In genomic region chr1:88273326-88273725, GRCm38 (mm10) we compare ENCODE assay signal across 25 mouse cellular contexts. TPM values are rescaled to one million over a fixed set of nuclear protein-coding genes. Genes with fewer than 3 reads are reported as not detected.
DNase-seq lines count a peak whose midpoint lies in the region; ATAC-seq lines count a peak whose summit lies in the region.
"Had no signal": no experiment of that assay in that cellular context is flagged by ENCODE, and none has a peak within 500 bp of the region (broad histone marks: within the 10 kb centered on the region; RNA-seq: fewer than 3 reads in every experiment).

No protein-coding gene starts in this region.

- peaks cover 13% of the 10 kb centered on the region for H3K4me1 ChIP-seq in kidney, embryonic 16.5 days (ENCODE audit: insufficient read depth, low read length)

- no peak for ATAC-seq in kidney, embryonic 16.5 days (ENCODE audit: low FRiP score, low TSS enrichment)

- H3K27ac ChIP-seq in kidney, embryonic 16.5 days (ENCODE audit: low read length) = no peak overlapping the region
- H3K27ac ChIP-seq: embryonic facial prominence, embryonic 10.5 days; hindbrain, embryonic 14.5 days; limb, embryonic 15.5 days; liver, embryonic 14.5 days; midbrain, embryonic 12.5 days had no signal

- H3K9ac ChIP-seq in kidney, embryonic 16.5 days (replicated peaks; ENCODE audit: low read length) = no peak overlapping the region
- H3K9ac ChIP-seq: hindbrain, embryonic 14.5 days; limb, embryonic 15.5 days; liver, embryonic 14.5 days; lung, embryonic 14.5 days; midbrain, embryonic 12.5 days had no signal

- DNase-seq in cerebellum, adult 11-12 months = peak; percentile 23
- DNase-seq in cerebellum, postnatal 10 days = no peak
- DNase-seq in gastrocnemius, adult 8-10 months (ENCODE audit: low spot score in 2 of 2) = peak; percentile 10 to 16
- no peak for DNase-seq in gastrocnemius, postnatal 25 days
- DNase-seq in kidney, postnatal 14 days = peak; percentile 7
- peak; percentile 55 for DNase-seq in testis, postnatal 10 days (ENCODE audit: low spot score)
- no peak for DNase-seq in testis, postnatal 14 days (ENCODE audit: low spot score)
- DNase-seq: adrenal gland, postnatal 14 days; cerebellum, adult 8-10 months; kidney, postnatal 36 days; layer of hippocampus, postnatal 36 days; lung, embryonic 14.5 days had no signal

- H3K36me3 ChIP-seq in kidney, embryonic 16.5 days (ENCODE audit: insufficient read depth, low read length) = peaks cover 61% of the 10 kb centered on the region

- H3K4me3 ChIP-seq in kidney, embryonic 16.5 days (ENCODE audit: low read length) = no peak overlapping the region
- H3K4me3 ChIP-seq: embryonic facial prominence, embryonic 10.5 days; limb, embryonic 15.5 days; midbrain, embryonic 12.5 days had no signal

- no peaks in the 10 kb centered on the region for H3K9me3 ChIP-seq in kidney, embryonic 16.5 days (ENCODE audit: low read length)
- H3K9me3 ChIP-seq: limb, embryonic 15.5 days; midbrain, embryonic 12.5 days had no signal

- H3K27me3 ChIP-seq in kidney, embryonic 16.5 days (ENCODE audit: insufficient read depth, low read length) = no peaks in the 10 kb centered on the region
- H3K27me3 ChIP-seq: limb, embryonic 15.5 days; midbrain, embryonic 12.5 days had no signal

- H3K4me2 ChIP-seq in kidney, embryonic 16.5 days (replicated peaks; ENCODE audit: low read depth, low read length) = no peak overlapping the region
- H3K4me2 ChIP-seq: hindbrain, embryonic 14.5 days; limb, embryonic 15.5 days; lung, embryonic 14.5 days; midbrain, embryonic 12.5 days had no signal

- WGBS in kidney, embryonic 16.5 days = 95% methylated on average over 3 of the region's 3 CpGs

RNA-seq across cellular contexts. Expression of gene Hjurp, which starts 4.1 kb away (rescaled TPM):
- 1 to 10 TPM; 4.4 to 6.3 (median 4.7) TPM for total RNA-seq in gastrocnemius, adult 8-10 months (2022)
- total RNA-seq in gastrocnemius, postnatal 25 days (2021) = 1 to 10 TPM; 7.8 to 8.7 TPM
- polyA plus RNA-seq in kidney, embryonic 16.5 days (2015; fragmentation: Nextera tagmentation; extraction: Ambion mirVana) = 168 and 187 TPM in 2 replicates

RNA-seq across cellular contexts. Expression of gene Trpm8, which starts 4.1 kb away (rescaled TPM):
- not detected for total RNA-seq in gastrocnemius, adult 8-10 months (2022)
- not detected for total RNA-seq in gastrocnemius, postnatal 25 days (2021)
- polyA plus RNA-seq in kidney, embryonic 16.5 days (2015; fragmentation: Nextera tagmentation; extraction: Ambion mirVana) = not detected in 2 replicates
- total RNA-seq: adrenal gland, postnatal 14 days; heart, postnatal 36 days; megakaryocyte, adult 5-6 weeks had no signal
- polyA plus RNA-seq: embryonic facial prominence, embryonic 10.5 days; gonadal fat pad, adult 2 months; intestine, embryonic 14.5 days; limb, embryonic 15.5 days; liver, embryonic 14.5 days; lung, embryonic 14.5 days; midbrain, embryonic 12.5 days; neural tube, embryonic 11.5 days; stomach, embryonic 14.5 days had no signal

RNA-seq across cellular contexts. Expression of gene Mroh2a, which starts 46.5 kb away (rescaled TPM):
- not detected for total RNA-seq in gastrocnemius, adult 8-10 months (2022)
- total RNA-seq in gastrocnemius, postnatal 25 days (2021) = not detected
- polyA plus RNA-seq in kidney, embryonic 16.5 days (2015; fragmentation: Nextera tagmentation; extraction: Ambion mirVana) = 1.3 and 2.8 TPM in 2 replicates
- total RNA-seq: heart, postnatal 36 days had no signal
- polyA plus RNA-seq: cortical plate, adult 2 months had no signal

Comparison
In these comparisons a context has a peak if more than half of its experiments do, and no peak if none do; other contexts are left out.
1. DNase-seq: peak in cerebellum, adult 11-12 months (single experiment), gastrocnemius, adult 8-10 months (2 of 2), kidney, postnatal 14 days (single experiment) and testis, postnatal 10 days (single experiment); none in cerebellum, postnatal 10 days (0 of 2), gastrocnemius, postnatal 25 days (single experiment) and testis, postnatal 14 days (single experiment).